Mouse (Mus musculus) embryonic facial prominence, embryonic 12.5 days (tissue): ENCODE data around the gene Ccl2. TPM values are rescaled to one million over a fixed set of nuclear protein-coding genes. Genes with fewer than 3 reads are reported as not detected.
A peak's percentile ranks its signal among the peaks of the same experiment; 100 is the strongest.

Experiments
- ATAC-seq: fragments of 200-750 bp; cut with Nextera tagmentation; 2 replicates; pipeline ENCODE4 v1.8.0; 2017; ENCODE audit not compliant: insufficient number of reproducible peaks, insufficient read depth, low FRiP score, low TSS enrichment
- H3K27ac ChIP-seq: fragments of 300-500 bp; sonication (generic); 2 replicates; pipeline ENCODE4 v1.5.1; 2016; ENCODE audit warnings: mild to moderate bottlenecking
- H3K27me3 ChIP-seq: fragments of 300-500 bp; sonication (generic); 2 replicates; pipeline ENCODE4 v1.6.1; 2016; ENCODE audit warnings: mild to moderate bottlenecking, moderate library complexity
- H3K36me3 ChIP-seq: fragments of 300-500 bp; sonication (generic); 2 replicates; pipeline ENCODE4 v1.6.1; 2016; ENCODE audit warnings: mild to moderate bottlenecking
- H3K4me1 ChIP-seq: fragments of 300-500 bp; sonication (generic); 2 replicates; pipeline ENCODE4 v1.6.1; 2016
- H3K4me2 ChIP-seq: fragments of 300-500 bp; sonication (generic); replicated peaks from 2 replicates; pipeline ENCODE4 v1.6.1; 2016; ENCODE audit warnings: mild to moderate bottlenecking, moderate library complexity
- H3K4me3 ChIP-seq: fragments of 300-500 bp; sonication (generic); 2 replicates; pipeline ENCODE4 v1.5.1; 2016; ENCODE audit warnings: mild to moderate bottlenecking
- H3K9ac ChIP-seq: fragments of 300-500 bp; sonication (generic); 2 replicates; pipeline ENCODE4 v1.6.1; 2016; ENCODE audit warnings: mild to moderate bottlenecking, moderate library complexity
- H3K9me3 ChIP-seq: fragments of 300-500 bp; sonication (generic); 2 replicates; pipeline ENCODE4 v1.6.1; 2016; ENCODE audit warnings: mild to moderate bottlenecking, moderate library complexity
- WGBS: fragments of 180-500 bp; shearing (Covaris S2); methylation state at CpG from one replicate; pipeline ENCODE4 v1.1.7; 2016; 5-methylcytosine and 5-hydroxymethylcytosine counted together
- polyA plus RNA-seq: library from polyadenylated mRNA; unstranded; fragments of >200 nt; fragmentation: Nextera tagmentation; extraction: Ambion mirVana; gene quantifications from 2 replicates; pipeline ENCODE4 v1.2.1, GENCODE M21; 2016

Ccl2 gene
- polyA plus RNA-seq, 1 experiment from 2014 or later, result 3.1 TPM

- no peak for ATAC-seq
- WGBS, result 80% methylated on average over 3 of the region's 3 CpGs
- no peaks in the 10 kb centered on the region for H3K4me1 ChIP-seq
Measured at GRCm38 (mm10) chr11:82016181-82016780, 19.1 kb upstream of the Ccl2 start.

GRCm38 (mm10) chr11:82019389-82019788 lies 16.0 kb upstream of the Ccl2 start:
- 52% methylated on average over 2 of the region's 2 CpGs for WGBS

More at GRCm38 (mm10) chr11:82016181-82016780, 19.1 kb upstream of the Ccl2 start:
- H3K4me2 ChIP-seq, result no peak overlapping the region
- H3K27ac ChIP-seq, result no peak overlapping the region
- H3K9me3 ChIP-seq, result no peaks in the 10 kb centered on the region
- no peak overlapping the region for H3K4me3 ChIP-seq
- H3K27me3 ChIP-seq, result no peaks in the 10 kb centered on the region
- H3K9ac ChIP-seq, result no peak overlapping the region
- no peaks in the 10 kb centered on the region for H3K36me3 ChIP-seq

GRCm38 (mm10) chr11:82019793-82020192 lies 15.6 kb upstream of the Ccl2 start:
- no peaks in the 10 kb centered on the region for H3K4me1 ChIP-seq

More at GRCm38 (mm10) chr11:82019389-82019788, 16.0 kb upstream of the Ccl2 start:
- H3K27me3 ChIP-seq, result no peaks in the 10 kb centered on the region
- no peaks in the 10 kb centered on the region for H3K4me1 ChIP-seq
- H3K9me3 ChIP-seq, result no peaks in the 10 kb centered on the region
- H3K9ac ChIP-seq, result no peak overlapping the region
- H3K4me2 ChIP-seq, result no peak overlapping the region
- no peak overlapping the region for H3K4me3 ChIP-seq
- ATAC-seq, result no peak
- H3K27ac ChIP-seq, result no peak overlapping the region
- no peaks in the 10 kb centered on the region for H3K36me3 ChIP-seq

GRCm38 (mm10) chr11:82021406-82021805 lies 14.0 kb upstream of the Ccl2 start:
- no peak for ATAC-seq
- H3K4me2 ChIP-seq, result no peak overlapping the region
- 70% methylated on average over 3 of the region's 3 CpGs for WGBS
- H3K9me3 ChIP-seq, result no peaks in the 10 kb centered on the region
- H3K4me1 ChIP-seq, result no peaks in the 10 kb centered on the region
- H3K27ac ChIP-seq, result no peak overlapping the region
- H3K9ac ChIP-seq, result no peak overlapping the region
- no peaks in the 10 kb centered on the region for H3K27me3 ChIP-seq
- no peak overlapping the region for H3K4me3 ChIP-seq
- no peaks in the 10 kb centered on the region for H3K36me3 ChIP-seq

More at GRCm38 (mm10) chr11:82019793-82020192, 15.6 kb upstream of the Ccl2 start:
- Histone ChIP-seq H3K4me2 (no peak overlapping the region), H3K27ac (no peak overlapping the region), H3K36me3 (no peaks in the 10 kb centered on the region), H3K27me3 (no peaks in the 10 kb centered on the region), H3K9me3 (no peaks in the 10 kb centered on the region), H3K4me3 (no peak overlapping the region), H3K9ac (no peak overlapping the region)
- no peak for ATAC-seq

GRCm38 (mm10) chr11:82022504-82023056 lies 12.8 kb upstream of the Ccl2 start:
- H3K36me3 ChIP-seq, result no peaks in the 10 kb centered on the region
- WGBS, result 87% methylated on average over 6 of the region's 6 CpGs
- no peak overlapping the region for H3K4me3 ChIP-seq
- no peak overlapping the region for H3K27ac ChIP-seq
- H3K4me2 ChIP-seq, result no peak overlapping the region
- H3K9ac ChIP-seq, result no peak overlapping the region
- no peak for ATAC-seq
- H3K4me1 ChIP-seq, result no peaks in the 10 kb centered on the region
- no peaks in the 10 kb centered on the region for H3K9me3 ChIP-seq
- H3K27me3 ChIP-seq, result no peaks in the 10 kb centered on the region

GRCm38 (mm10) chr11:82023769-82024168 lies 11.6 kb upstream of the Ccl2 start:
- no peak overlapping the region for H3K4me2 ChIP-seq
- 72% methylated on average over 4 of the region's 4 CpGs for WGBS
- no peaks in the 10 kb centered on the region for H3K9me3 ChIP-seq
- no peak overlapping the region for H3K9ac ChIP-seq
- H3K27ac ChIP-seq, result no peak overlapping the region
- H3K4me3 ChIP-seq, result no peak overlapping the region
- ATAC-seq, result no peak
- no peaks in the 10 kb centered on the region for H3K4me1 ChIP-seq
- H3K27me3 ChIP-seq, result no peaks in the 10 kb centered on the region
- no peaks in the 10 kb centered on the region for H3K36me3 ChIP-seq

GRCm38 (mm10) chr11:82030171-82030570 lies 5.2 kb upstream of the Ccl2 start:
- H3K9me3 ChIP-seq, result no peaks in the 10 kb centered on the region
- H3K27me3 ChIP-seq, result no peaks in the 10 kb centered on the region
- ATAC-seq, result no peak
- no peak overlapping the region for H3K27ac ChIP-seq
- 85% methylated on average over 2 of the region's 2 CpGs for WGBS
- no peak overlapping the region for H3K4me2 ChIP-seq
- no peak overlapping the region for H3K9ac ChIP-seq
- no peaks in the 10 kb centered on the region for H3K36me3 ChIP-seq
- no peak overlapping the region for H3K4me3 ChIP-seq
- H3K4me1 ChIP-seq, result 0 out of 2 replicates have a peak, but pooled peaks cover 8% of the 10 kb centered on the region

- Histone ChIP-seq H3K9ac (no peak overlapping the region), H3K36me3 (no peaks in the 10 kb centered on the region), H3K9me3 (no peaks in the 10 kb centered on the region), H3K27me3 (no peaks in the 10 kb centered on the region), H3K4me1 (0 out of 2 replicates have a peak, but pooled peaks cover 8% of the 10 kb centered on the region), H3K27ac (no peak overlapping the region), H3K4me2 (no peak overlapping the region), H3K4me3 (no peak overlapping the region)
- no peak for ATAC-seq
Measured at GRCm38 (mm10) chr11:82032136-82032535, 3.2 kb upstream of the Ccl2 start.

- no peak for ATAC-seq
- no peaks in the 10 kb centered on the region for H3K27me3 ChIP-seq
- H3K4me1 ChIP-seq, result 0 out of 2 replicates have a peak, but pooled peaks cover 8% of the 10 kb centered on the region
- 37% methylated on average over 8 of the region's 8 CpGs for WGBS
- H3K4me2 ChIP-seq, result no peak overlapping the region
- H3K4me3 ChIP-seq, result no peak overlapping the region
- H3K9ac ChIP-seq, result no peak overlapping the region
- peak overlapping the region; percentile 80 for H3K27ac ChIP-seq
- H3K9me3 ChIP-seq, result no peaks in the 10 kb centered on the region
- no peaks in the 10 kb centered on the region for H3K36me3 ChIP-seq
Measured at GRCm38 (mm10) chr11:82032678-82033344, 2.6 kb upstream of the Ccl2 start.

GRCm38 (mm10) chr11:82034446-82034845 lies 925 bp upstream of the Ccl2 start:
- Histone ChIP-seq H3K4me1 (0 out of 2 replicates have a peak, but pooled peaks cover 8% of the 10 kb centered on the region), H3K9me3 (no peaks in the 10 kb centered on the region), H3K27me3 (no peaks in the 10 kb centered on the region), H3K27ac (no peak overlapping the region), H3K4me2 (no peak overlapping the region), H3K9ac (no peak overlapping the region), H3K36me3 (no peaks in the 10 kb centered on the region), H3K4me3 (no peak overlapping the region)
- no peak for ATAC-seq
- 79% methylated on average over 7 of the region's 7 CpGs for WGBS

GRCm38 (mm10) chr11:82035857-82036256 lies 486 bp downstream of the Ccl2 start:
- WGBS, result 79% methylated on average over 2 of the region's 2 CpGs
- Histone ChIP-seq H3K9ac (no peak overlapping the region), H3K4me2 (no peak overlapping the region), H3K27ac (no peak overlapping the region), H3K36me3 (no peaks in the 10 kb centered on the region), H3K4me3 (no peak overlapping the region), H3K9me3 (no peaks in the 10 kb centered on the region), H3K4me1 (0 out of 2 replicates have a peak, but pooled peaks cover 8% of the 10 kb centered on the region), H3K27me3 (no peaks in the 10 kb centered on the region)
- ATAC-seq, result no peak

- Histone ChIP-seq H3K9ac (no peak within 1 kb of the TSS), H3K9me3 (no peaks in the 10 kb centered on the region), H3K4me3 (no peak within 1 kb of the TSS), H3K4me1 (0 out of 2 replicates have a peak, but pooled peaks cover under 1% of the 10 kb centered on the region), H3K27me3 (no peaks in the 10 kb centered on the region), H3K36me3 (no peaks in the 10 kb centered on the region), H3K27ac (no peak within 1 kb of the TSS), H3K4me2 (no peak within 1 kb of the TSS)
- ATAC-seq, result no peak
- WGBS, result 52% methylated on average over 2 of the region's 2 CpGs
Measured at GRCm38 (mm10) chr11:82038535-82038934, 3.2 kb downstream of the Ccl2 start, which contains the start of gene Gm17268. Gm17268 (minus strand) TSS chr11:82038562.
